ENCODE assay signal across 17 mouse cellular contexts in the genomic region with DNA sequence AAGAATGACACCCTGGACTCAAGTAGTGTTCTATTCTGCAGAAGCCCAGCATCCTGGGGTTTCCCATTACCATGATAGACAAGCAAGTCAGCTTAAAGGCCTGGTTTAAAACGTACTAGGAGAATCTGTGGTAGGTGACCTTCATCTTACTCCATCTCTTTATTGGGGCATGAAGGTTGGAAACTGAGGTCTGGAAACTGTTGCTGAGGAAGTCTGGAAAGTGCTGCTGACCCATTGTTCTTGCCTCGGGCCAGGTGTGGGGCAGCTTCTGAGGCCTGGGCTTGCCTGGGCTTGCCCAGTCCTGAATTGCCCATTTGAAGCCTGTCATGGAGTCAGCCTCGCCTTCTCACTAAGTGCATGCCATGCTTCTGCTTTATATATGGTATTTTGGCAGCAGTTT.
"Had no signal": no experiment of that assay in that cellular context is flagged by ENCODE, and none has a peak within 500 bp of the region (broad histone marks: within the 10 kb centered on the region; RNA-seq: fewer than 3 reads in every experiment).

No protein-coding gene starts in this region.

- H3K4me3 ChIP-seq: midbrain, embryonic 10.5 days; midbrain, embryonic 12.5 days; myocyte; neural tube, embryonic 13.5 days; neural tube, embryonic 15.5 days; stomach, embryonic 15.5 days had no signal

- H3K27ac ChIP-seq: midbrain, embryonic 10.5 days; midbrain, embryonic 12.5 days; neural tube, embryonic 13.5 days; neural tube, embryonic 15.5 days; stomach, embryonic 15.5 days; stomach, postnatal 0 days had no signal

- H3K36me3 ChIP-seq: midbrain, embryonic 12.5 days; neural tube, embryonic 13.5 days; neural tube, embryonic 15.5 days had no signal

- DNase-seq: lung, adult 18-20 months; lung, embryonic 14.5 days; lung, postnatal 10 days; lung, postnatal 4 days; midbrain, embryonic 14.5 days; retina, postnatal 1 day; right cerebral cortex, adult 18-20 months; thymus, adult 2 months; thymus, postnatal 36 days had no signal

- H3K4me2 ChIP-seq: lung, embryonic 14.5 days; midbrain, embryonic 12.5 days; neural tube, embryonic 13.5 days; neural tube, embryonic 15.5 days; stomach, embryonic 15.5 days had no signal

- H3K27me3 ChIP-seq: midbrain, embryonic 12.5 days; neural tube, embryonic 13.5 days; neural tube, embryonic 15.5 days; stomach, embryonic 15.5 days had no signal

- ATAC-seq: midbrain, embryonic 16.5 days had no signal

- H3K9me3 ChIP-seq: midbrain, embryonic 10.5 days; midbrain, embryonic 12.5 days; neural tube, embryonic 13.5 days; neural tube, embryonic 15.5 days; stomach, embryonic 15.5 days had no signal

- H3K9ac ChIP-seq: lung, embryonic 14.5 days; midbrain, embryonic 12.5 days; neural tube, embryonic 13.5 days; neural tube, embryonic 15.5 days; stomach, embryonic 15.5 days had no signal

- H3K4me1 ChIP-seq: midbrain, embryonic 10.5 days; midbrain, embryonic 12.5 days; neural tube, embryonic 13.5 days; neural tube, embryonic 15.5 days; stomach, embryonic 15.5 days had no signal
